Mouse (Mus musculus): ENCODE results near the gene Hivep3.

GRCm38 (mm10) chr4:119812775-119813174 lies 79.2 kb downstream of the Hivep3 start:
- TF ChIP-seq POLR2A (IDR thresholded peaks at IDR 0.05; ENCODE audit: insufficient read depth, low read depth, low read length) (no peak), CTCF (IDR thresholded peaks at IDR 0.05) (no peak)
